Mouse (Mus musculus): Measurements from ENCODE around the gene Scml2.
"Not testable (repeated sequence)": the region's sequence is repeated elsewhere in the genome, so short reads cannot be mapped to it uniquely, and the experiment has no call there.

Scml2 gene

DNA sequence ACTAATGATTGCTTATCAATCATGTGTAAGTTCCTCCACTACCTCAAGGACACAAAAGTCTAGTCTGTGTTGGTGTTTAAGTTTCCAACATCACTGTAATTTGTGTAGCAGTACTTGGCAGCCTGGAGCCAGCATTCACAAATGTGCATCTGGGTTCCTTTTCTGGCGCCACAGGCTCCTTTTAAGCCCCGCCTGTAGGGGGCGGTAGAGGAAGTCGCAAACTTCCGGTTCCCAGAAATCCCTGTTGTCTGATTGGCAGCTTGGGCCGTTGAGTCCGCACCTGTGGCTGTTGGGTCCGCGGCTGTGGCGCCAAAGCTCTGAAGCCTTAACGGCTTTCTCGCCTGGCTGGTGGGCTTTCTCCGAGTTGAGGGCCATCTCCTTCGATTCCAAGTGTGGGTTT, at the start of gene Scml2:
TSS of gene Scml2 (plus strand) at position 301 of the 400 bp plus-strand sequence.
- not testable (repeated sequence) for DNase-seq

DNA sequence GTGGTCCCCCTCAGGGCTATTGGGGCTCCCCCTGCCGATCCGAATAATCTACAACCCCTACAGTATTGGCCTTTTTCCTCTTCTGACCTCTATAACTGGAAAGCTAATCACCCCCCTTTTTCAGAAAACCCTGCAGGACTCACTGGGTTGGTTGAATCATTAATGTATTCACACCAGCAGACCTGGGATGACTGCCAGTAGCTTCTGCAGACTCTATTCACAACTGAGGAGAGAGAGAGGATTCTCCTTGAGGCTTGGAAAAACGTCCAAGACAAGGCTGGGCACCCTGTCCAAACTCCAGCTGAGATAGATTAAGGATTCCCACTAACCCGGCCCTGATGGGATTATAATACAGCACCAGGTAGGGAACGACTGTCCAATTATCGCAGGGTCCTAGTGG, 41.4 kb upstream of the Scml2 start:
- not testable (repeated sequence) for DNase-seq

DNA sequence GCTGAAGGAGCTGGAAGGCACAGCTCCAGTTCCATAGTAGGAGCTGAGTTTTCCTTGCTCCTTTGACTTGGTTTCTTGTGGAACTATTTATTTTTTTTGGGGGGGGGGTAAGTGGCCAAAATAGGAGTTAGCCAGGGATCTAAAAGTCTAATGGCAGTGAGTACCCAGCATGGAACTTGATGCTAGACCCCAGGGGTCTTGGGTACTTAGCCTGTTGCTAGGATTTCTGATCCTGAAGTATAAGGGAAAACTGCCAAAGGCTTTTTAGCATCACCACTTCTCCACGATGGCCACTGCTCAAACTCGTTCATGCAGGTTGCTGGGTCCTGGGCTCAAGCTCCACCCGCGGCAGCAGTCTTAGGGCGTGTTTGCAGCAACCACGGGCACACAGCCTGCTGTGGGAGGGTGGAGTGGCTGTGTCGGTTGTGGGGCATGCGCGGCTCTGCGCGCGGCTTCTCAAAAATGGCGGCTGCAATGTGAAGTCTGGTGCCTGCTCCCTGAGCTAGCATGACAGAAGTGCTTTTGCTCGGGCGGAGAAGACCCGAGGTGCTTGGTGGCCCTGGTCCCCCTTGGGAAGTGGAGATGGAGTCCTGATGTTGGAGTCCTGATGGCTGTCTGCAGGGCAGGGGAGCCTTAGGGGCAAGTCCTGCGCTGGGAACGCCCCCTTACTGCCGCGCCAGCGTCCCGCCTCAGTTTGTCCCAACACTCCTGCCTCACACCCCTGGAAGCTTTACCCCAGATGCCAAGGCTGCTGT, 45.5 kb downstream of the Scml2 start:
- peak; percentile 19 to 35 for DNase-seq

- no peak for DNase-seq
Measured at GRCm38 (mm10) chrX:161163069-161163416, 46.0 kb downstream of the Scml2 start.

- DNase-seq: not testable (repeated sequence)
Measured at GRCm38 (mm10) chrX:161287156-161287555, 170.2 kb downstream of the Scml2 start, which contains the start of gene Gm15262. Gm15262 (plus strand) TSS chrX:161287456.

Data from cerebellum, adult 18-20 months (tissue).